Mouse (Mus musculus): ENCODE results near the gene Foxn3. TPM values are rescaled to one million over a fixed set of nuclear protein-coding genes. Genes with fewer than 3 reads are reported as not detected.

Foxn3 gene
- polyA plus RNA-seq, 1 experiment from 2014 or later: 88.9 TPM

GRCm38 (mm10) chr12:99536426-99536825, 27.0 kb downstream of the Foxn3 start:
- Histone ChIP-seq H3K27ac (no peak overlapping the region), H3K4me1 (no peaks in the 10 kb centered on the region), H3K9me3 (peaks cover 20% of the 10 kb centered on the region; the same call in 1 of the 2 replicates), H3K27me3 (replicated peaks) (no peaks in the 10 kb centered on the region), H3K4me3 (no peak overlapping the region), H3K4me2 (replicated peaks) (no peak overlapping the region), H3K9ac (no peak overlapping the region), H3K36me3 (no peaks in the 10 kb centered on the region; the same call in none of the 2 replicates)
- 97% methylated on average over 5 of the region's 5 CpGs for WGBS
- no peak for ATAC-seq (ENCODE audit: low FRiP score, low read depth)

GRCm38 (mm10) chr12:99532342-99532741, 31.0 kb downstream of the Foxn3 start:
- Histone ChIP-seq H3K4me2 (replicated peaks) (no peak overlapping the region), H3K9ac (no peak overlapping the region), H3K4me3 (no peak overlapping the region), H3K9me3 (peaks cover 20% of the 10 kb centered on the region; the same call in 1 of the 2 replicates), H3K36me3 (no peaks in the 10 kb centered on the region; the same call in none of the 2 replicates), H3K4me1 (peaks cover 27% of the 10 kb centered on the region; the same call in 1 of the 2 replicates), H3K27me3 (replicated peaks) (no peaks in the 10 kb centered on the region), H3K27ac (no peak overlapping the region)
- 94% methylated on average over 7 of the region's 7 CpGs for WGBS
- no peak for ATAC-seq (ENCODE audit: low FRiP score, low read depth)

GRCm38 (mm10) chr12:99529687-99530411, 33.5 kb downstream of the Foxn3 start:
- Histone ChIP-seq H3K4me1 (peaks cover 32% of the 10 kb centered on the region; the same call in 1 of the 2 replicates), H3K36me3 (no peaks in the 10 kb centered on the region; the same call in none of the 2 replicates), H3K9me3 (0 out of 2 replicates have a peak, but pooled peaks cover 6% of the 10 kb centered on the region), H3K9ac (no peak overlapping the region), H3K4me2 (replicated peaks) (no peak overlapping the region), H3K27me3 (replicated peaks) (no peaks in the 10 kb centered on the region), H3K27ac (no peak overlapping the region), H3K4me3 (no peak overlapping the region)
- ATAC-seq (ENCODE audit: low FRiP score, low read depth): no peak
- 52% methylated on average over 17 of the region's 17 CpGs for WGBS

GRCm38 (mm10) chr12:99528958-99529357, 34.4 kb downstream of the Foxn3 start:
- ATAC-seq (ENCODE audit: low FRiP score, low read depth): no peak
- peaks cover 32% of the 10 kb centered on the region; the same call in 1 of the 2 replicates for H3K4me1 ChIP-seq
- H3K4me3 ChIP-seq: no peak overlapping the region
- no peak overlapping the region for H3K4me2 ChIP-seq (replicated peaks)
- H3K9me3 ChIP-seq: no peaks in the 10 kb centered on the region
- no peak overlapping the region for H3K9ac ChIP-seq
- 47% methylated on average over 5 of the region's 5 CpGs for WGBS
- H3K27ac ChIP-seq: no peak overlapping the region
- H3K27me3 ChIP-seq (replicated peaks): no peaks in the 10 kb centered on the region
- H3K36me3 ChIP-seq: no peaks in the 10 kb centered on the region; the same call in none of the 2 replicates

GRCm38 (mm10) chr12:99527452-99527851, 35.9 kb downstream of the Foxn3 start:
- Histone ChIP-seq H3K36me3 (no peaks in the 10 kb centered on the region), H3K27me3 (replicated peaks) (no peaks in the 10 kb centered on the region), H3K4me3 (no peak overlapping the region), H3K9me3 (no peaks in the 10 kb centered on the region), H3K4me1 (peaks cover 32% of the 10 kb centered on the region; the same call in 1 of the 2 replicates), H3K9ac (no peak overlapping the region), H3K27ac (no peak overlapping the region), H3K4me2 (replicated peaks) (no peak overlapping the region)
- 78% methylated on average over 6 of the region's 6 CpGs for WGBS
- ATAC-seq (ENCODE audit: low FRiP score, low read depth): no peak

- H3K27ac ChIP-seq: no peak overlapping the region
- H3K4me3 ChIP-seq: no peak overlapping the region
- 66% methylated on average over 9 of the region's 9 CpGs for WGBS
- no peaks in the 10 kb centered on the region for H3K27me3 ChIP-seq (replicated peaks)
- H3K9me3 ChIP-seq: no peaks in the 10 kb centered on the region
- H3K4me2 ChIP-seq (replicated peaks): no peak overlapping the region
- H3K4me1 ChIP-seq: peaks cover 32% of the 10 kb centered on the region; the same call in 1 of the 2 replicates
- no peaks in the 10 kb centered on the region for H3K36me3 ChIP-seq
- H3K9ac ChIP-seq: no peak overlapping the region
- no peak for ATAC-seq (ENCODE audit: low FRiP score, low read depth)
Measured at GRCm38 (mm10) chr12:99526571-99527140, 36.7 kb downstream of the Foxn3 start.

GRCm38 (mm10) chr12:99522882-99523281, 40.5 kb downstream of the Foxn3 start:
- no peak for ATAC-seq (ENCODE audit: low FRiP score, low read depth)
- H3K4me1 ChIP-seq: peaks cover 10% of the 10 kb centered on the region
- 86% methylated on average over 2 of the region's 2 CpGs for WGBS

GRCm38 (mm10) chr12:99519862-99520261, 43.5 kb downstream of the Foxn3 start:
- Histone ChIP-seq H3K27me3 (replicated peaks) (no peaks in the 10 kb centered on the region), H3K4me1 (no peaks in the 10 kb centered on the region; the same call in 1 of the 2 replicates), H3K36me3 (no peaks in the 10 kb centered on the region), H3K4me3 (no peak overlapping the region), H3K4me2 (replicated peaks) (no peak overlapping the region), H3K9ac (no peak overlapping the region), H3K27ac (no peak overlapping the region), H3K9me3 (no peaks in the 10 kb centered on the region)
- ATAC-seq (ENCODE audit: low FRiP score, low read depth): no peak
- 85% methylated on average over 4 of the region's 4 CpGs for WGBS

More at GRCm38 (mm10) chr12:99522882-99523281, 40.5 kb downstream of the Foxn3 start:
- Histone ChIP-seq H3K4me3 (no peak overlapping the region), H3K27me3 (replicated peaks) (no peaks in the 10 kb centered on the region), H3K9me3 (no peaks in the 10 kb centered on the region), H3K36me3 (no peaks in the 10 kb centered on the region), H3K27ac (no peak overlapping the region), H3K9ac (no peak overlapping the region), H3K4me2 (replicated peaks) (no peak overlapping the region)

GRCm38 (mm10) chr12:99519191-99519614, 44.2 kb downstream of the Foxn3 start:
- Histone ChIP-seq H3K27ac (no peak overlapping the region), H3K9me3 (no peaks in the 10 kb centered on the region), H3K36me3 (no peaks in the 10 kb centered on the region), H3K4me3 (no peak overlapping the region), H3K9ac (no peak overlapping the region), H3K4me2 (replicated peaks) (no peak overlapping the region), H3K4me1 (no peaks in the 10 kb centered on the region; the same call in 1 of the 2 replicates), H3K27me3 (replicated peaks) (no peaks in the 10 kb centered on the region)
- 56% methylated on average over 9 of the region's 9 CpGs for WGBS
- no peak for ATAC-seq (ENCODE audit: low FRiP score, low read depth)

- Histone ChIP-seq H3K9ac (no peak overlapping the region), H3K9me3 (no peaks in the 10 kb centered on the region), H3K27me3 (replicated peaks) (no peaks in the 10 kb centered on the region), H3K4me1 (no peaks in the 10 kb centered on the region; the same call in 1 of the 2 replicates), H3K4me2 (replicated peaks) (no peak overlapping the region), H3K36me3 (no peaks in the 10 kb centered on the region), H3K4me3 (no peak overlapping the region), H3K27ac (no peak overlapping the region)
- ATAC-seq (ENCODE audit: low FRiP score, low read depth): no peak
- 96% methylated on average over 10 of the region's 10 CpGs for WGBS
Measured at GRCm38 (mm10) chr12:99518640-99519039, 44.7 kb downstream of the Foxn3 start.

GRCm38 (mm10) chr12:99518126-99518525, 45.3 kb downstream of the Foxn3 start:
- Histone ChIP-seq H3K27ac (no peak overlapping the region), H3K4me2 (replicated peaks) (no peak overlapping the region), H3K4me3 (no peak overlapping the region), H3K9ac (no peak overlapping the region), H3K9me3 (no peaks in the 10 kb centered on the region), H3K36me3 (no peaks in the 10 kb centered on the region), H3K27me3 (replicated peaks) (no peaks in the 10 kb centered on the region), H3K4me1 (no peaks in the 10 kb centered on the region; the same call in 1 of the 2 replicates)
- ATAC-seq (ENCODE audit: low FRiP score, low read depth): no peak
- 93% methylated on average over 12 of the region's 12 CpGs for WGBS

GRCm38 (mm10) chr12:99517296-99517695, 46.1 kb downstream of the Foxn3 start:
- Histone ChIP-seq H3K27me3 (replicated peaks) (no peaks in the 10 kb centered on the region), H3K36me3 (no peaks in the 10 kb centered on the region), H3K9ac (no peak overlapping the region), H3K9me3 (no peaks in the 10 kb centered on the region), H3K4me2 (replicated peaks) (no peak overlapping the region), H3K4me1 (no peaks in the 10 kb centered on the region; the same call in 1 of the 2 replicates), H3K4me3 (no peak overlapping the region), H3K27ac (no peak overlapping the region)
- WGBS: 93% methylated on average over 5 of the region's 5 CpGs
- ATAC-seq (ENCODE audit: low FRiP score, low read depth): no peak
